Mouse (Mus musculus) erythroblast, embryonic 14.5 days (primary cell): ENCODE results near the gene Rbmxl1. TPM values are rescaled to one million over a fixed set of nuclear protein-coding genes. Genes with fewer than 3 reads are reported as not detected.
"Not testable (repeated sequence)": the region's sequence is repeated elsewhere in the genome, so short reads cannot be mapped to it uniquely, and the experiment has no call there.

Experiments
- H3K27me3 ChIP-seq: 2 replicates; pipeline ENCODE4 v1.6.1; 2012; ENCODE audit warnings: inconsistent platforms; ENCODE audit not compliant: control insufficient read depth
- H3K36me3 ChIP-seq: 2 replicates; pipeline ENCODE4 v1.6.1; 2012; ENCODE audit warnings: mild to moderate bottlenecking, inconsistent platforms; ENCODE audit not compliant: control insufficient read depth
- H3K4me1 ChIP-seq: 2 replicates; pipeline ENCODE4 v1.6.1; 2012; ENCODE audit warnings: inconsistent platforms; ENCODE audit not compliant: control insufficient read depth
- H3K4me3 ChIP-seq: replicated peaks from 2 replicates; pipeline ENCODE3; 2012; ENCODE audit warnings: moderate library complexity, mild to moderate bottlenecking, inconsistent platforms
- H3K9me3 ChIP-seq: 2 replicates; pipeline ENCODE4 v1.6.1; 2012; ENCODE audit warnings: low read length, inconsistent platforms, mixed read lengths; ENCODE audit not compliant: control insufficient read depth
- GATA1 ChIP-seq: IDR thresholded peaks from 2 replicates; pipeline ENCODE4 v1.6.1; 2012; ENCODE audit warnings: low read length, inconsistent platforms, mixed read lengths
- TAL1 ChIP-seq: IDR thresholded peaks from 3 replicates; pipeline ENCODE4 v1.6.1; 2012; ENCODE audit warnings: low read length, inconsistent platforms, mixed read lengths
- polyA plus RNA-seq: library from polyadenylated mRNA; stranded (reverse); fragments of >175 nt; gene quantifications from 2 replicates; pipeline ENCODE4 v1.2.3, GENCODE M21; 2012

The Rbmxl1 gene
- polyA plus RNA-seq, 1 experiment = 9.9 TPM

DNA sequence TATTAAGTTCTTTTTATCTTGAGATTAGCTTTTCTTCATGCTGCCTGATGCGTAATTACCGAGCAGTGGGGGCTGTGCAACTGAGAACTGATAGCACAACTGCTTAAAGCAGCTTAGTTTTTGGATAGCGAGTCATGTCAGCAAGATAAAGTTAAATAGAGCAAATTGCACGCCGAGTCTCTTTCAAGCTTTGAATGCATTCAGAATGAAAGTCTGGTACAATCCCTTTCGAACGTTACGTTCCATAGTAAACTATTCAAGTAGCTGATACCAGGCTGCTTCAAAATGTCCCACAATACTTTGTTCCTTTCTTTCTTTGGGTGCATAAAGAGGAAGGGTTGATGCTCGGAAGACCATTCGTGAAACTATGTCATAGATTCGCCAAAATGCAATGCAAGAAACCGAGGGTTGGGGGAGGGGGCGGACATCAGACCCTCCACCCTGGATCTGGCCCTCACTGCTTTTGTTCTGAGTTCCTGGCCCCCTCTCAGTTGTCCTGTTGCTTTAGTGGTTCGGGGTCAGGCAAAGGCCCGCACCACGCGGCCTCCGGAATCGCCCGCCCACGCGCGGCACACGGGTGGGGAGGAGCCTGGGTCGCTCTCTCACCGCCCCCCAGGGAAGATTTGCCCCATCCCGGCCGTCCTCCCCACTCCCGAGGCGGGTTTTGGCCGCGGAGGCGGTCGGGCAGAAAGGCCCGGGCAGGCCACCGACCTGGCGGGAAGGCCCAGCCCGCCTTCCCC lies 549 bp downstream of the Rbmxl1 start:
- Histone ChIP-seq H3K36me3 (peaks cover 36% of the 10 kb centered on the region), H3K4me1 (peaks cover 33% of the 10 kb centered on the region), H3K4me3 (peak overlapping the region; percentile 98), H3K9me3 (no peaks in the 10 kb centered on the region), H3K27me3 (no peaks in the 10 kb centered on the region)
- no peak; the same call in 1 of the 2 replicates for TF ChIP-seq GATA1
- no peak for TF ChIP-seq TAL1

DNA sequence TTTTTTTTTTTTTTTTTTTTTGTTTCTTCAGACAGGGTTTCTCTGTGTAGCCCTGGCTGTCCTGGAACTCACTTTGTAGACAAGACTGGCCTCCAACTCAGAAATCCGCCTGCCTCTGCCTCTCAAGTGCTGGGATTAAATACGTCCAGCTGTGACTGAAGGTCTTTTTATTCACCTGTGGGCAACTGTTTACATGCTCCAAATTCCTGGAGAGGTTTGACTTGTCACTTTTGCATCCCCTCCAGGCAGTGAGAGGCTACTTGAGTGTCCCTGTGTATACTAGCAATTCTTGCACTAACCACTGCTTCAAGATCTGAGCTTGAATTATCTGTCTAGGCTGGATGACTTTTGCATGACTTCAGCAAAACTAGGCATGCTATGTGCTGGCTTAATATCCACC lies 6.0 kb downstream of the Rbmxl1 start:
- H3K9me3 ChIP-seq = no peaks in the 10 kb centered on the region
- peaks cover 11% of the 10 kb centered on the region for H3K4me1 ChIP-seq
- no peak overlapping the region for H3K4me3 ChIP-seq
- H3K27me3 ChIP-seq = no peaks in the 10 kb centered on the region
- TF ChIP-seq GATA1 (no peak), TAL1 (no peak)
- H3K36me3 ChIP-seq = peaks cover 37% of the 10 kb centered on the region

DNA sequence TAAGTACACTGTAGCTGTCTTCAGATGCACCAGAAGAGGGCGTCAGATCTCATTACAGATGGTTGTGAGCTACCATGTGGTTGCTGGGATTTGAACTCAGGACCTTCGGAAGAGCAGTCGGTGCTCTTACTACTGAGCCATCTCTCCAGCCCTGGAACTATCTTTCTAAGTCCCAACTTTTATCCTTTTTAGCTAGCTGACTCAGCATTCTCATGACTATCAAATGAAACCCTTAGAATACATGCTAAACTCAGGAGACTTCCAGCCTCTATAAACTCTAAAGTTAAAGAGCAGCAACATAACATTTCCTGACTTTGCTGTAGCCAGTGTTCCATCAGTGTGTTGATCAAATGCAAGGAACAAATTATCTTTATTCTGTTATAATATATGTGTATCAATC lies 12.4 kb downstream of the Rbmxl1 start:
- H3K4me1 ChIP-seq, H3K4me3 ChIP-seq, H3K36me3 ChIP-seq, H3K9me3 ChIP-seq, H3K27me3 ChIP-seq: not testable (repeated sequence)

DNA sequence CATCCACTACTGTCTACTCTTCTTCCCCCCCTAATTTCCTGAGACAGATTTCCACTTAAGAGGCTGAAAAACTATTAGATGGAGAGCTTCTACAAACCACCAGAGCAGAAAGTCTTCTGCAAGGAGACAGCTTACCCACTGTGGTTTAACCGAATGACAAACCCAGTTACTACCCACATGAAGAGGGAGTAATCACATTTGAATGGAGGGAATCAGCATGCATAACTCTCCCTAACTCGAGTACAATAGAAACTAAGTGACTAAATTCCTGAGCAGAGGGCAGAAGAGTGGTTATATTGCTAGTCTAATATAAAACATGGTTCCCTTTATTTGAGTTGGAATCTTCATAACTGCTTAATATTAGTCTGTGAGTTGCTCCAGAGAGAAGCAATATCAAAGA lies 15.7 kb downstream of the Rbmxl1 start:
- H3K4me3 ChIP-seq = no peak overlapping the region
- no peaks in the 10 kb centered on the region for H3K4me1 ChIP-seq
- H3K9me3 ChIP-seq = no peaks in the 10 kb centered on the region
- H3K27me3 ChIP-seq = no peaks in the 10 kb centered on the region
- no peak for TF ChIP-seq TAL1
- no peak for TF ChIP-seq GATA1
- H3K36me3 ChIP-seq = no peaks in the 10 kb centered on the region

DNA sequence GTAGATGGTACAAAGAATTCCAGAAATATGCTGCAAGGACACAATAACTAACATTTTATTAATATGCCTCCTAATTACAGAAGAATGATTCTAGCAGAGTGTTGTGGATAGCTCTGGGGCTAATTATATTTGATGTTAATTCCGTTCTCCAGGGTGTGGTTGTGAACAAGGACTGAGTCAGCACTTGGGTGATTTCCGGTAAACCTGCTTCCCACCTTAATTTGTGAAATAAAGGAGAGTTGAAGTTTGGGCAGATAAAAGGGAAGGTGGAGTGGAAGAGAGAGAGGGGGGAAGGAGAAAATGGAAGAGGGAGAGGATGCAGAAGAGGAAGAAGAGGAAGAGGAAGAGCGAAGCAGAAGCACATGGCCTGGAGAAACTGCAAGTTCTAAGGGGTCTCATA lies 19.0 kb downstream of the Rbmxl1 start:
- Histone ChIP-seq H3K4me3 (no peak overlapping the region), H3K36me3 (no peaks in the 10 kb centered on the region), H3K27me3 (no peaks in the 10 kb centered on the region), H3K9me3 (no peaks in the 10 kb centered on the region), H3K4me1 (no peaks in the 10 kb centered on the region)
- TF ChIP-seq GATA1 (no peak), TAL1 (no peak)

DNA sequence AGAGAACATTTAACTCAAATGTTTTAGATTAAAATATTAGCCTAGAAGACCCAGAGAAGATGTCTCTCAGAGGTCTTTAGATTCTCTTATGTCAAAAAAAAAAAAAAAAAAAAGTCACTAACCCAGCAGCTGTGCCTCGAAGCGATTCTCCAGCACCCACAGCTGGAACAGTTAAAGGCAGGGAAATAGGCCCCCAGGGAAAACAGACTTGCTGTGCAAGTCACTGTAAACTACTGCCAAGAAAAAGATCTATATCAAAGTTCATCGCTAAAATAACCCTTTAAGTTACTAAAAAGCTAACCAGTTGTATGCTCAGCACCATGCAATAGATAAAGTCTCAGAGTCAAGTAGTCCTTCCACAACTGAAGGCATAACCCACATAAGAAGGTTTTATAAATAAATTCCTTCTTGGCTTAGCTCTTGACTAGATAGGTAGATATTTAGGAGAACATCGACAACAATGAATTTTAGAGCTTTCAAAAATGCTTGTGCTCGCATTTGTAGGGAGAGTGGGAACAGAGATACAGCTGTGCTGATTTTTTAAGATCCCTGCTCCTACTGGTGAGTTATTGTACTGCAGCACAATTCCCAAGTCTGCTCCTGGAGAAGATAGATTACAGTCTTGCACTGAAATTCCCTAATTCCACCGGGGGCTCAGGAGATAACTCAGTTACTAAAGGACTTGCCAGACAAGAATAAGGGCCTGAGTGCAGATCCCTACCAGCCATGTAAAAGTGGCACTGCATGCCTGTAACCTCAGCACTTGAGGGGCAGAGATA lies 31.5 kb downstream of the Rbmxl1 start:
- no peak for TF ChIP-seq TAL1
- no peak for TF ChIP-seq GATA1
- Histone ChIP-seq H3K4me1 (no peaks in the 10 kb centered on the region), H3K36me3 (no peaks in the 10 kb centered on the region), H3K9me3 (no peaks in the 10 kb centered on the region), H3K4me3 (no peak overlapping the region), H3K27me3 (no peaks in the 10 kb centered on the region)

DNA sequence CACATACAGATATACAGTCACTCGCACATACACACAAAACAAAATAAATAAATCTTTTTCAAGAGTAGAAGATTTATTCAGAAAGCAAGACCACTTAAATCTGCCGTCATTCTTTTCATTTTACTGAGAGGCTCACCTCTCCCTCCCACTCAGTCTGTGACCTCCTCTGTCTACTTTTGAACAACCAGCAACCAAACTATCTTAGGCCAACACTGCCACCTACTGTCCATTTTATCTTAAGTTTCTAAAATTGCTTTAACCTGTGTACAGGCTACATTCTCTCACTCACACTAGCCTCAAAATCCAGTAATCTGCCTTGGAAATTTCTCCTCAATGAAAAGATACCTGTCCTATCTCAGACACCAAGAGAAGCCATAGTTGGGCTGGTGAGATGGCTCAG lies 40.8 kb downstream of the Rbmxl1 start:
- TF ChIP-seq TAL1 (no peak), GATA1 (no peak)
- H3K27me3 ChIP-seq = no peaks in the 10 kb centered on the region
- no peaks in the 10 kb centered on the region for H3K36me3 ChIP-seq
- no peaks in the 10 kb centered on the region for H3K4me1 ChIP-seq
- no peak overlapping the region for H3K4me3 ChIP-seq
- peaks cover 2% of the 10 kb centered on the region for H3K9me3 ChIP-seq

DNA sequence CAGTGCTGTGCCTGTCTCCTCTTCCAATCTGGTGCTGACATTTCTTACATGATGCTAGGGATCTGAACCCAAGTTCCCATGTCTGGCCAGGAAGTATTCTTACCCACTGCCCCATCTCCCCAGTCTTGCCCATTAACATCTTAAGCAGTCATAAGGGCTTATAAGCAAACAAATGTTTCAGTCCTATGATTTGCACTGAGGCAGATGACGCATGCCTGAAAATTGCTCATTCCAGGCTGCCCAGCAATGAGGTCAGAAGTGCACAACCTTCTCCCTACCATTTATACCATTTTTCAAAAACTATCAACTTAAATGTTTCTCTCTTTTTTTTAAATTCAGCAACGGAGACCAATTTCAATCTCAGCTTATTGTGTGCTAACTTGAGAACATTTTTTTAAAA lies 44.8 kb downstream of the Rbmxl1 start:
- H3K9me3 ChIP-seq = peaks cover 2% of the 10 kb centered on the region
- TF ChIP-seq GATA1 (no peak), TAL1 (no peak)
- H3K36me3 ChIP-seq = no peaks in the 10 kb centered on the region
- H3K27me3 ChIP-seq = no peaks in the 10 kb centered on the region
- no peak overlapping the region for H3K4me3 ChIP-seq
- H3K4me1 ChIP-seq = no peaks in the 10 kb centered on the region

DNA sequence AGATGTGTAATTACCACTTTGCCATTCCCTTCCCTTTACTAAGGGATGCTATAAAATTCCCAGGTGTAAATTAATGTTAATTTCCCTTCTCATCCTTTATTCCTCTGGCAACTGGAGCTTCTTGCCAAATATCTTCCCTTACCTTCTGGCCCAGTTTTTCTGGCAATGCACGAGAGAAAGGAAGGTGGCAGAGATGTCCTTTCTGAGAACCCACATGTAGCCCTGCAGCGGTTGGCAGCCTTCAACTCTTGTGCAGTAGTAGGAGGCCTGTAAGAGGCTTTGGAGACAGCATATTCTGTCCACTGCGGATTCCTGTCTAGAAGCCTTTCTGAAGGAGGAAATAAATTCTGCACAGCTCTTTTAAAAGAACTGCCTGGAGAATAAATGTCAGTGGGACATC lies 52.3 kb downstream of the Rbmxl1 start:
- TF ChIP-seq GATA1 (no peak), TAL1 (no peak)
- Histone ChIP-seq H3K27me3 (no peaks in the 10 kb centered on the region), H3K4me3 (no peak overlapping the region), H3K36me3 (no peaks in the 10 kb centered on the region), H3K4me1 (no peaks in the 10 kb centered on the region), H3K9me3 (no peaks in the 10 kb centered on the region)

Other genes with a start within 250 kb of the Rbmxl1 start
- not detected in 2 replicates for gene Pou4f2, start 72.3 kb downstream of the Rbmxl1 start, polyA plus RNA-seq
- 0.26 and 0.32 TPM in 2 replicates for gene Slc10a7, start 448 bp upstream of the Rbmxl1 start, polyA plus RNA-seq